Mouse (Mus musculus) hindbrain, embryonic 11.5 days (tissue): ENCODE measurements around the gene Gpr143. TPM values are rescaled to one million over a fixed set of nuclear protein-coding genes. Genes with fewer than 3 reads are reported as not detected.

Source experiments
- ATAC-seq: fragments of 200-750 bp; cut with Nextera tagmentation; 2 replicates; pipeline ENCODE4 v1.8.0; 2017; ENCODE audit warnings: mild to moderate bottlenecking, moderate TSS enrichment, moderate library complexity; ENCODE audit not compliant: low FRiP score
- DNase-seq: peaks from one replicate; pipeline ENCODE4 v3.0.0-alpha.2; 2015; ENCODE audit warnings: low spot score
- H3K27ac ChIP-seq: fragments of 300-500 bp; sonication (generic); 2 replicates; pipeline ENCODE4 v1.5.1; 2014; ENCODE audit warnings: mild to moderate bottlenecking, low read depth, low read length
- H3K27me3 ChIP-seq: fragments of 300-500 bp; sonication (generic); 2 replicates; pipeline ENCODE4 v1.6.1; 2014; ENCODE audit warnings: mild to moderate bottlenecking, low read length, moderate library complexity, mixed read lengths; ENCODE audit not compliant: control insufficient read depth, insufficient read depth
- H3K36me3 ChIP-seq: fragments of 300-500 bp; sonication (generic); 2 replicates; pipeline ENCODE4 v1.6.1; 2014; ENCODE audit warnings: mild to moderate bottlenecking, low read length, moderate library complexity, mixed read lengths; ENCODE audit not compliant: control insufficient read depth, insufficient read depth
- H3K4me1 ChIP-seq: fragments of 300-500 bp; sonication (generic); replicated peaks from 2 replicates; pipeline ENCODE4 v1.6.1; 2014; ENCODE audit warnings: low read length, mixed read lengths; ENCODE audit not compliant: control insufficient read depth, insufficient read depth
- H3K4me2 ChIP-seq: fragments of 300-500 bp; sonication (generic); replicated peaks from 2 replicates; pipeline ENCODE4 v1.6.1; 2014; ENCODE audit warnings: mild to moderate bottlenecking, low read depth, low read length
- H3K4me3 ChIP-seq: fragments of 300-500 bp; sonication (generic); 2 replicates; pipeline ENCODE4 v1.5.1; 2014; ENCODE audit warnings: low read depth, low read length
- H3K9ac ChIP-seq: fragments of 300-500 bp; sonication (generic); 2 replicates; pipeline ENCODE4 v1.6.1; 2014; ENCODE audit warnings: low read depth, low read length
- H3K9me3 ChIP-seq: fragments of 300-500 bp; sonication (generic); 2 replicates; pipeline ENCODE4 v1.6.1; 2016; ENCODE audit warnings: low read length; ENCODE audit not compliant: control insufficient read depth
- WGBS: fragments of 180-500 bp; shearing (Covaris S2); extraction: QIAGEN DNeasy Blood & Tissue Kit; methylation state at CpG from one replicate; pipeline ENCODE4 v1.1.7; 2014; 5-methylcytosine and 5-hydroxymethylcytosine counted together
- polyA plus RNA-seq: library from polyadenylated mRNA; unstranded; fragments of >200 nt; fragmentation: Nextera tagmentation; extraction: Ambion mirVana; gene quantifications from 2 replicates; pipeline ENCODE4 v1.2.1, GENCODE M21; 2014

Gene Gpr143
- polyA plus RNA-seq, 1 experiment from 2014 or later: 0.14 TPM

DNA sequence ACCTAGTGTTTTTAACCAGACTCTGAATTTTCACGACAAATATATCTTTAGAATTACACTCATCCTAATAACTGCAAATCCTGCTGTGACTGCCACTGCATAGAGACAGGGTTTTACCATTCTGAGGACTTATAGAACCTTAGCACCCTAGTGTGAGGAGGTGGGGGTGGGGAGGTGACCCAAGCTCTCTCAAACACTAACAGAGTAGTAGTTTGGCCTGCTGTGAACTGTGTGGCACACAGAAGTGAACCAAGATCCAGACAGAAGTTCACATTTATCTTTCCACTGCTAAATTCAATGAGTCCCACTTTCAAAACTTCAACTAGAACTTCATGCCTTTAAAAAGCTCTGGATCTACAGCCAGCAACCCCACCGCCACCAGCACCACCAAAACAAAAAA is 18.9 kb upstream of the Gpr143 start:
- WGBS: 64% methylated on average over 2 of the region's 2 CpGs
- Histone ChIP-seq H3K9ac (no peak overlapping the region), H3K36me3 (no peaks in the 10 kb centered on the region), H3K4me2 (no peak overlapping the region), H3K4me1 (no peaks in the 10 kb centered on the region), H3K27me3 (no peaks in the 10 kb centered on the region; the same call in 1 of the 2 replicates), H3K4me3 (no peak overlapping the region), H3K9me3 (no peaks in the 10 kb centered on the region), H3K27ac (no peak overlapping the region)
- DNase-seq (no peak), ATAC-seq (no peak)

- Histone ChIP-seq H3K4me2 (no peak overlapping the region), H3K27ac (no peak overlapping the region), H3K4me3 (no peak overlapping the region), H3K9ac (no peak overlapping the region), H3K36me3 (no peaks in the 10 kb centered on the region), H3K9me3 (no peaks in the 10 kb centered on the region), H3K4me1 (no peaks in the 10 kb centered on the region), H3K27me3 (peaks cover 6% of the 10 kb centered on the region)
- no peak for DNase-seq
- WGBS: 46% methylated on average over 2 of the region's 2 CpGs
- no peak for ATAC-seq
Observed at GRCm38 (mm10) chrX:152764171-152764570, 17.6 kb upstream of the Gpr143 start.

- peaks cover 20% of the 10 kb centered on the region for H3K27me3 ChIP-seq
- no peaks in the 10 kb centered on the region for H3K4me1 ChIP-seq
- peak within 1 kb of the TSS; percentile 76 for H3K4me2 ChIP-seq
- no peaks in the 10 kb centered on the region for H3K36me3 ChIP-seq
- H3K27ac ChIP-seq: no peak within 1 kb of the TSS
- peak within 1 kb of the TSS; percentile 62 for H3K9ac ChIP-seq
- DNase-seq (no peak), ATAC-seq (peak; percentile 89)
- no peaks in the 10 kb centered on the region for H3K9me3 ChIP-seq
- 8% methylated on average over 47 of the region's 55 CpGs for WGBS
- H3K4me3 ChIP-seq: peak within 1 kb of the TSS; percentile 51
Observed at GRCm38 (mm10) chrX:152768891-152769599, 12.7 kb upstream of the Gpr143 start, which contains the start of gene Shroom2. Gene Shroom2 (minus strand): TSS chrX:152769465.

DNA sequence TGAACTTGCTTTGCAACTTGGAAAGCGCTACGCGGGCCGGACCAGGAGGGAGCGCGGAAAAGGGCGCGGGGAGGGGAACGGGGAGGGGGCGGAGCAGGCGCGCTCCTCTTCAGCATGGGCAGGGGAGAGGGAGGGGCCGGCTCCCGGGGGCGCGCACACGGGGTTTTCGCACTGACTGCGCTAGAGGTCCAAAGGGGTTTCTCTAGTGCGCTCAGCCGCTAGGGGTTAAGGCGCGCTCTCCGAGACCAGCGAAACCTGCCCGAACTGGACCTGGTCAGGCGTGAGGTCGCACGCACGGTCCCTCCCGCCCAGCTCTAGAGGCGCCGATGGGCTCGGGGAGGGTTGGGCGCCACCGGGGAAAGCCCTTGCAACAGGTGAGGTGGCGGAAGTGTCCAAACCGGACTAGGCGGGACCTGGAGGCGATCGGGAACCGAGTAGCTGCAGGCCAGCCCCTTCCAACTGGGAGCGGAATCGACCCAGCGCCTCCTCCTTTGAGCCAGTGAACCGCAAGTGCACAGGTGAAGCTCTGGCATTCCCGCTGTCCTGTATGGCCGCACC is 12.0 kb upstream of the Gpr143 start:
- 6% methylated on average over 29 of the region's 48 CpGs for WGBS
- Histone ChIP-seq H3K36me3 (no peaks in the 10 kb centered on the region), H3K9ac (peak overlapping the region; percentile 62), H3K9me3 (no peaks in the 10 kb centered on the region), H3K4me1 (no peaks in the 10 kb centered on the region), H3K27me3 (peaks cover 20% of the 10 kb centered on the region), H3K4me3 (peak overlapping the region; percentile 51), H3K4me2 (peak overlapping the region; percentile 76), H3K27ac (no peak overlapping the region)
- peak; percentile 96 for ATAC-seq
- peak; percentile 75 for DNase-seq

- 63% methylated on average over 1 of the region's 1 CpGs for WGBS
- DNase-seq: no peak
- peaks cover 4% of the 10 kb centered on the region; the same call in 1 of the 2 replicates for H3K27me3 ChIP-seq
- H3K4me2 ChIP-seq: no peak overlapping the region
- H3K9me3 ChIP-seq: no peaks in the 10 kb centered on the region
- no peak overlapping the region for H3K27ac ChIP-seq
- H3K4me1 ChIP-seq: no peaks in the 10 kb centered on the region
- no peak overlapping the region for H3K4me3 ChIP-seq
- H3K36me3 ChIP-seq: no peaks in the 10 kb centered on the region
- ATAC-seq: no peak
- no peak overlapping the region for H3K9ac ChIP-seq
Observed at GRCm38 (mm10) chrX:152788129-152788528, 6.4 kb downstream of the Gpr143 start.

DNA sequence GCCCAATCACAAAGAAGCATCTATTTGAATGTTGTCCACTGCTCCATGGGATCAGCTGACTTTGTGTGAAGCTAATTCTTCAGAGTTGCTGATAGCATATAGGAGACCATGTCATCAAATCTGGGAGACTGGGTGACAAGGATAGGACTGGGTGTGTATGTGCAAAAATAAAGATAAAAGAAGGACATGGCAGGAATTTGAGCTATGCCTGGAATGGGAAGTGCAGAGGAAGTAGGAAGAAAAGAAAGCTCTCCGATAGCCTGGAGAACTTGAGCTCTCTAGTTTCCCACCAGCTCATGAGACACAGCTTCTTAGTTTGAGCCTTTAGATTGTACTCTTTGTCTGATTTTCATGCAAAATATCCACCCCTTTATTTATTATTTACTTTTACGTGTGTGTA is 6.9 kb downstream of the Gpr143 start:
- Histone ChIP-seq H3K9ac (no peak overlapping the region), H3K27ac (no peak overlapping the region), H3K4me1 (no peaks in the 10 kb centered on the region), H3K36me3 (no peaks in the 10 kb centered on the region), H3K9me3 (no peaks in the 10 kb centered on the region), H3K27me3 (peaks cover 4% of the 10 kb centered on the region; the same call in 1 of the 2 replicates), H3K4me2 (no peak overlapping the region), H3K4me3 (no peak overlapping the region)
- ATAC-seq (no peak), DNase-seq (no peak)
- WGBS: 63% methylated on average over 2 of the region's 2 CpGs

DNA sequence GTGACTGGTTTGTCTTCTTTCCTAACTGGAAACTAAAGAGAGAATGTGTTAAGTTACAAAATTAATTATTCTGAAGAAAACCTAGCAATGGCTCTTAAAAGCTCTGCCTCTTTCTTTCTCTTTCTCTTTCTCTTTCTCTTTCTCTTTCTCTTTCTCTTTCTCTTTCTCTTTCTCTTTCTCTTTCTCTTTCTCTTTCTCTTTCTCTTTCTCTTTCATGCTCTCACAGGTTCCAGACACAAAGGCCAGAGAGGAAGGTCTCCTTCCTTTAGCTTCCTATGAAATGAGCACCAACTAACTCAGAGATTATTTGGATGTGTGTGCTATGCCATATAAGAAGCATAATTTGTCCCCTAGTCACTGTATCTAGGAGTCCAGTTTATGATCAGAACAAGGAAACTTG is 23.6 kb downstream of the Gpr143 start:
- Histone ChIP-seq H3K9me3 (no peaks in the 10 kb centered on the region), H3K36me3 (no peaks in the 10 kb centered on the region), H3K9ac (no peak overlapping the region), H3K4me2 (no peak overlapping the region), H3K27me3 (0 out of 2 replicates have a peak, but pooled peaks cover 2% of the 10 kb centered on the region), H3K27ac (no peak overlapping the region), H3K4me3 (no peak overlapping the region), H3K4me1 (no peaks in the 10 kb centered on the region)
- ATAC-seq: no peak
- DNase-seq: no peak

- Histone ChIP-seq H3K4me2 (no peak overlapping the region), H3K9me3 (no peaks in the 10 kb centered on the region), H3K4me3 (no peak overlapping the region), H3K4me1 (no peaks in the 10 kb centered on the region), H3K27me3 (no peaks in the 10 kb centered on the region), H3K36me3 (no peaks in the 10 kb centered on the region), H3K9ac (no peak overlapping the region), H3K27ac (no peak overlapping the region)
- WGBS: 87% methylated on average over 3 of the region's 3 CpGs
- DNase-seq (no peak), ATAC-seq (no peak)
Observed at GRCm38 (mm10) chrX:152813339-152813738, 31.6 kb downstream of the Gpr143 start.

DNA sequence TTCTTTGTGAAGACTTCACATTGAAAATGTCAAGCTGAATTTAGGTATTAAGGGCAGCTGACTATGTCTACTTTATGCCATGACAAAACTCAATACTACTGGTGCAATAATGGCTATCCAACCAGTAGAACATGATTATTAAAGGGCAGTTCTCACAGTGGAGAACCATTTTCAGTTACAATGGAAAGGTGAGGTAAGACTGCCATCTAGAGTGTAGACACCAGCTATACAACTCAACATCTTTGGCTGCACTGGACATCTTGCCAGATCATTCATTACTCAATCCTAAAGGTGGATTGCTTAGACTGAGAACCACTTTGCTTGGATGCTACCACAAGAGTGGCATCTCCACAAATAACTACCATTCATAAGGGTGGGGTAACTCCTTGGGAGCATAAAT is 37.3 kb downstream of the Gpr143 start:
- H3K27me3 ChIP-seq: no peaks in the 10 kb centered on the region
- H3K9me3 ChIP-seq: no peaks in the 10 kb centered on the region
- H3K9ac ChIP-seq: no peak overlapping the region
- no peak for ATAC-seq
- H3K4me2 ChIP-seq: no peak overlapping the region
- H3K27ac ChIP-seq: no peak overlapping the region
- no peak overlapping the region for H3K4me3 ChIP-seq
- H3K36me3 ChIP-seq: no peaks in the 10 kb centered on the region
- peak; percentile 8 for DNase-seq
- no peaks in the 10 kb centered on the region for H3K4me1 ChIP-seq
